Mouse (Mus musculus): ENCODE measurements around the gene Samd5. TPM values are rescaled to one million over a fixed set of nuclear protein-coding genes. Genes with fewer than 3 reads are reported as not detected.

The Samd5 gene
- polyA plus RNA-seq, 1 experiment from 2014 or later = 15.3 TPM

DNA sequence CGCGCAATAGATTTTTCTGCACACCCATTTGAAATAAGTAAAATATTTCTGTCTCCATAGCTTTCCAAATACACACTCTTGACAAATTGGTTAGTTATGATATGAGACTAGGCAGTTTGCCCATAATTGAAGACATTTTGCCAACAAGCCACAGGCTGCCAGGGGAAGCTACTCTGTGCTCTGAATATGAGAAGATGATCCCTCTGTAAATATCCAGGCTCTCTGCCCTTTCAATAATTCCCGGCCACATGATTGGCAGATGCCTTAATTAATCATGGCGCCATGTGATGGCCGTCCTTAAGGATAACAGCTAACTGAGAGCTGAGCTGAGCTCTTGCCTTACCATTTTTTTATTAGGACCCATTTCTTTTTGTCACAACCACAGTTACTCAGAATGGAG lies 69.4 kb downstream of the Samd5 start:
- ATAC-seq (ENCODE audit: insufficient read depth) = no peak
- Histone ChIP-seq H3K9me3 (ENCODE audit: low read depth, low read length) (no peaks in the 10 kb centered on the region), H3K36me3 (ENCODE audit: insufficient read depth) (no peaks in the 10 kb centered on the region), H3K4me2 (no peak overlapping the region), H3K4me1 (ENCODE audit: insufficient read depth) (peaks cover 9% of the 10 kb centered on the region; the same call in 1 of the 2 replicates), H3K4me3 (ENCODE audit: low read depth, low read length) (no peak overlapping the region), H3K27me3 (ENCODE audit: insufficient read depth, low read length) (no peaks in the 10 kb centered on the region), H3K27ac (ENCODE audit: low read depth) (no peak overlapping the region), H3K9ac (no peak overlapping the region)
- TF ChIP-seq CTCF (IDR thresholded peaks at IDR 0.05; ENCODE audit: low read depth) = no peak
- whole genome bisulfite sequencing = 65% methylated on average over 5 of the region's 5 CpGs
- peak; percentile 78 for DNase-seq

DNA sequence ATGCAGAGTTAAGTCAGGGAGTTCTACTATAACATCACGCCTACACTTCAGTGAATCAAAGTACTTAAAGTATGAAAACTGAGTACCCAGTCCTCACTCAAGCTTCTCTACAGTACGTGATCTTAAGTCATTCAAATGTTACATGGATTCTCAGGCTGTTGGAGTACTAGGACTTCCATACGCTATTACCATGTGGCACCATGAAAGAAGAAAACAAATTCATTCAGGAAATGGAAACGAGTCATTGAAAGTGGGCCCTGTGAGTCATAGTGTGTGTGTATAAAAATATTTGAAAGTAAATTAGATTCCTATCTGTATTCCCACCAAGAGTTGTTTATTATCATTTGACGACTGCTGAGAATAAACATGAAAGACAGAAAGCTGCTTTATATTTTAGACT lies 71.7 kb downstream of the Samd5 start:
- H3K27ac ChIP-seq (ENCODE audit: low read depth) = no peak overlapping the region
- no peak overlapping the region for H3K4me2 ChIP-seq
- peak; percentile 31 for DNase-seq
- no peaks in the 10 kb centered on the region for H3K27me3 ChIP-seq (ENCODE audit: insufficient read depth, low read length)
- TF ChIP-seq CTCF (IDR thresholded peaks at IDR 0.05; ENCODE audit: low read depth) = no peak
- no peak overlapping the region for H3K9ac ChIP-seq
- no peaks in the 10 kb centered on the region for H3K36me3 ChIP-seq (ENCODE audit: insufficient read depth)
- ATAC-seq (ENCODE audit: insufficient read depth) = peak; percentile 52; the same call in 1 of the 2 replicates
- WGBS = 47% methylated on average over 5 of the region's 5 CpGs
- peaks cover 9% of the 10 kb centered on the region; the same call in 1 of the 2 replicates for H3K4me1 ChIP-seq (ENCODE audit: insufficient read depth)
- no peak overlapping the region for H3K4me3 ChIP-seq (ENCODE audit: low read depth, low read length)
- H3K9me3 ChIP-seq (ENCODE audit: low read depth, low read length) = no peaks in the 10 kb centered on the region

DNA sequence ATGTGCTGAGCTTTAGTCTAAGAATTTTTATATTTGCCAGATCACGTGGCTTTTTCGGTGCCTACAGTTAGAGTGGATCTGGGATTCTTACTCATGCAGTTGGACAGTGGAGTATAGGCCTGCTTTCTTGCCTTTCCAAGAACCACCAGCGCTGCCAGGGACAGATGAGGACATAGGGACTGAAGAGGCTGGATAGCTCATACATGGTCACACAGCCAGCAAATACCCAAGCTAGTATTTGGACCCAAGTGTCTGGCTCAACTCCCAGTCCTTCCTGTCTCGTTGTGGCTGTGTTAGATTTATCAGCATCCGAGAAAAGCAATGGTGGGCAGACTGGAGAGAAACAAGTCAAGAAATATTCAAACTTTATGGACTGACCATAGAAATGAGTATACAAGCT lies 72.2 kb downstream of the Samd5 start:
- H3K27ac ChIP-seq (ENCODE audit: low read depth) = peak overlapping the region; percentile 20; the same call in 1 of the 2 replicates
- H3K36me3 ChIP-seq (ENCODE audit: insufficient read depth) = no peaks in the 10 kb centered on the region
- no peak overlapping the region for H3K9ac ChIP-seq
- no peak for TF ChIP-seq CTCF (IDR thresholded peaks at IDR 0.05; ENCODE audit: low read depth)
- DNase-seq = peak; percentile 75
- no peak overlapping the region for H3K4me3 ChIP-seq (ENCODE audit: low read depth, low read length)
- H3K9me3 ChIP-seq (ENCODE audit: low read depth, low read length) = no peaks in the 10 kb centered on the region
- peaks cover 9% of the 10 kb centered on the region; the same call in 1 of the 2 replicates for H3K4me1 ChIP-seq (ENCODE audit: insufficient read depth)
- no peak overlapping the region for H3K4me2 ChIP-seq
- WGBS = 57% methylated on average over 5 of the region's 5 CpGs
- peak; percentile 72; the same call in 1 of the 2 replicates for ATAC-seq (ENCODE audit: insufficient read depth)
- H3K27me3 ChIP-seq (ENCODE audit: insufficient read depth, low read length) = no peaks in the 10 kb centered on the region

DNA sequence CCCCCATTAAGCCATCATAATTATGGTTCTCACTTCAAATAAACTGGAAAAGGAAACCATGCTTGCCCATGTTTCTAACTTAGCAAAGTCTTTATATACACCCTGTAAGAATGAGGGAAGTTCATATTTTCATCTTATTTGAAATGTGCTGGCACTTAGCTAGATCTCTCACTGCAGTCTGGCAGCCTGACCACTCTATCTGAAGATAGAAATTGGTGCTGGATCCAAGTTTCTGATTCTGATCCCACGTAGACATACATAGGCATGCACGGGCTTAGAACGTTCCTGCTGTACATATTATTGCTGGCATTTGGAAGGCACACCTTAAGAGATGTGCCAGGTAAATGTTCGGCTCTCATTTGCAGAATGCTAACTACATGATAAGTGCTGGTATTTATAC lies 72.6 kb downstream of the Samd5 start:
- ATAC-seq (ENCODE audit: insufficient read depth) (no peak), DNase-seq (no peak)
- H3K9me3 ChIP-seq (ENCODE audit: low read depth, low read length) = no peaks in the 10 kb centered on the region
- no peaks in the 10 kb centered on the region for H3K27me3 ChIP-seq (ENCODE audit: insufficient read depth, low read length)
- H3K4me1 ChIP-seq (ENCODE audit: insufficient read depth) = peaks cover 9% of the 10 kb centered on the region; the same call in 1 of the 2 replicates
- H3K36me3 ChIP-seq (ENCODE audit: insufficient read depth) = no peaks in the 10 kb centered on the region
- no peak overlapping the region for H3K9ac ChIP-seq
- peak overlapping the region; percentile 20; the same call in 1 of the 2 replicates for H3K27ac ChIP-seq (ENCODE audit: low read depth)
- no peak overlapping the region for H3K4me2 ChIP-seq
- WGBS = 87% methylated on average over 4 of the region's 4 CpGs
- H3K4me3 ChIP-seq (ENCODE audit: low read depth, low read length) = no peak overlapping the region
- no peak for TF ChIP-seq CTCF (IDR thresholded peaks at IDR 0.05; ENCODE audit: low read depth)

DNA sequence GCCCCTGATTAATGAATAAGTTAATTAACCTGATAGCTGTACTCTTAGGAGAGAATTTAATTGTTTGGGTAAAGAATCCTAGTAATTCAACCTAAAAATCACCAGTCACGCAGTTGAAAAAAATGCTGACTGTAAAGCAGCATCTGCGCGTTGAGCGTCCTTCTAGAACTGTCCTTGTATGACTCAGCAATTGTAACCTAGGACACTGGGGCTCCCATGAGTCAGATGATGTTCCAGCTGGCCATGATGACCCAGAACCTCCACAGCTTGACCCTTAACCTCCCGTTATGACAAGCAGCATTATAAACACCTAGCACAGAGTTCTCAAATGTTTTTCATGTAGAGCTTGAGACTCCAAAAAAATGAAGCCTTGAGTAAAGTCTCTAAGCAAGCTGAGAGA lies 78.8 kb downstream of the Samd5 start:
- Histone ChIP-seq H3K36me3 (ENCODE audit: insufficient read depth) (no peaks in the 10 kb centered on the region), H3K9me3 (ENCODE audit: low read depth, low read length) (no peaks in the 10 kb centered on the region), H3K27ac (ENCODE audit: low read depth) (no peak overlapping the region), H3K4me2 (no peak overlapping the region), H3K4me3 (ENCODE audit: low read depth, low read length) (no peak overlapping the region), H3K27me3 (ENCODE audit: insufficient read depth, low read length) (no peaks in the 10 kb centered on the region), H3K9ac (no peak overlapping the region), H3K4me1 (ENCODE audit: insufficient read depth) (no peaks in the 10 kb centered on the region)
- no peak for ATAC-seq (ENCODE audit: insufficient read depth)
- no peak for DNase-seq
- TF ChIP-seq CTCF (IDR thresholded peaks at IDR 0.05; ENCODE audit: low read depth) = no peak
- 87% methylated on average over 5 of the region's 5 CpGs for WGBS

DNA sequence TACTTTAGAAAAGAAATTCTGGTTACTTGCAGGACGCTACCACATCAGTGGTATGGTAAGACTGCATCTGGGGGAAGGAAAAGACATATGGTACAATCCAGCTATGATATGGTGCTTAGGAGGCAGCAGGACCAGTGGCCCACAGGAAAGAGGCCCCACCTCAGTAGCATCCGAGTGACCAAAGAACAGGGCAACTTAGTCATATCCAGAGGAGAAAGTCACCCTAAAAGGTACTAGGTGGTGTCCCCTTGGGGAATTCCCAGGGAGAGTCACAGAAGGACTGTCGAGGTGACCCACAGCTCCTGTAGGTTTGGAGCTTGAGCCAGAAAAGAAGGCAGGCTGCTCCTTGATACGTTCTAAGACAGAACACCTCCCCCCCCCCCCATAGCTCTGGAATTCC lies 80.3 kb downstream of the Samd5 start:
- Histone ChIP-seq H3K4me2 (no peak overlapping the region), H3K9ac (no peak overlapping the region), H3K27ac (ENCODE audit: low read depth) (no peak overlapping the region), H3K4me3 (ENCODE audit: low read depth, low read length) (no peak overlapping the region), H3K36me3 (ENCODE audit: insufficient read depth) (no peaks in the 10 kb centered on the region), H3K4me1 (ENCODE audit: insufficient read depth) (no peaks in the 10 kb centered on the region), H3K27me3 (ENCODE audit: insufficient read depth, low read length) (no peaks in the 10 kb centered on the region), H3K9me3 (ENCODE audit: low read depth, low read length) (no peaks in the 10 kb centered on the region)
- DNase-seq (no peak), ATAC-seq (ENCODE audit: insufficient read depth) (no peak)
- no peak for TF ChIP-seq CTCF (IDR thresholded peaks at IDR 0.05; ENCODE audit: low read depth)
- 80% methylated on average over 4 of the region's 4 CpGs for WGBS

DNA sequence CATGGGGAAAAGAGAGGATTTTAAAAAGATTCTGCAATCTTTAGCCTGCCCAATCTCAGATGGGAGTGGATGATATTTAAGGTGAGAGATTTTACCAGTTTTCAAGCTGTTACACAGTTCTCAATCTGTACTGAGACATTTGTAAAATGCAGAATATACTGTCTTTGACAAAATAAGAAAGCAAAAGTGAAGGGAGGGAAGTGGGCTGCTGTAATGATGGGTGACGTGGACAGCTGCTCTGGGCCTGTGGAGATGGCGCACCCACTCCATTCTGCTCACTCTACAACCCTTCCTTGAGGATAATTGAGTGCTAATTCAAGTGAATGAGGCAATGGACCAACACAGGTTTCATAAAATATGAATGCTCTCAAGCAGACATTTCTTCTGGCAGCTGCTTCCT lies 84.4 kb downstream of the Samd5 start:
- ATAC-seq (ENCODE audit: insufficient read depth) (no peak), DNase-seq (no peak)
- H3K4me2 ChIP-seq = no peak overlapping the region
- no peaks in the 10 kb centered on the region for H3K9me3 ChIP-seq (ENCODE audit: low read depth, low read length)
- no peaks in the 10 kb centered on the region for H3K4me1 ChIP-seq (ENCODE audit: insufficient read depth)
- TF ChIP-seq CTCF (IDR thresholded peaks at IDR 0.05; ENCODE audit: low read depth) = no peak
- H3K9ac ChIP-seq = no peak overlapping the region
- WGBS = 91% methylated on average over 2 of the region's 2 CpGs
- H3K4me3 ChIP-seq (ENCODE audit: low read depth, low read length) = no peak overlapping the region
- no peaks in the 10 kb centered on the region for H3K27me3 ChIP-seq (ENCODE audit: insufficient read depth, low read length)
- H3K27ac ChIP-seq (ENCODE audit: low read depth) = no peak overlapping the region
- no peaks in the 10 kb centered on the region for H3K36me3 ChIP-seq (ENCODE audit: insufficient read depth)

DNA sequence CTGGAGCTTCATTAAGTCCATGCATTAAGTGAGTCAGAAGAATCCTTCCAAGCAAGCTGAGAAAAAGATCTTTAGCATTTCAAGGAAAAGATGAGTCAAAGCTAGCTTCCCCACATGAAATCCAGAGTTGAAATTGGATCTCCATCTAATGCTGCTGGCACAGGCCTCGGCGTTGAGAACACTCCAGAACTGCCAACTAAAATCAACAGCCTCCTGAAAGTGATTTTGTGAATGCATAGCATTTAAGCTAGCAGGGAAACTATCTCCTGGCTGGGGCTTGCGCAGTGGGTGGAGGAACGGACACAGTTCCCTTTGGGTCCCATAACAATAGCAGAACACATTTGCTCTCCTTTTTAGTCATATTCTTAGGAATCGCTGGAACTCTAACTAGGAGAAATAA lies 88.7 kb downstream of the Samd5 start:
- no peak for TF ChIP-seq CTCF (IDR thresholded peaks at IDR 0.05; ENCODE audit: low read depth)
- no peak for ATAC-seq (ENCODE audit: insufficient read depth)
- Histone ChIP-seq H3K27ac (ENCODE audit: low read depth) (no peak overlapping the region), H3K9ac (no peak overlapping the region), H3K36me3 (ENCODE audit: insufficient read depth) (no peaks in the 10 kb centered on the region), H3K27me3 (ENCODE audit: insufficient read depth, low read length) (no peaks in the 10 kb centered on the region), H3K4me3 (ENCODE audit: low read depth, low read length) (no peak overlapping the region), H3K4me1 (ENCODE audit: insufficient read depth) (no peaks in the 10 kb centered on the region), H3K4me2 (no peak overlapping the region), H3K9me3 (ENCODE audit: low read depth, low read length) (no peaks in the 10 kb centered on the region)
- no peak for DNase-seq
- 73% methylated on average over 5 of the region's 5 CpGs for WGBS

Measured in lung, embryonic 14.5 days (tissue).